Mouse (Mus musculus) midbrain, embryonic 16.5 days (tissue): ENCODE data around the gene Kcnma1. TPM values are rescaled to one million over a fixed set of nuclear protein-coding genes. Genes with fewer than 3 reads are reported as not detected.
A peak's percentile ranks its signal among the peaks of the same experiment; 100 is the strongest.

Source experiments
- ATAC-seq: fragments of 200-750 bp; cut with Nextera tagmentation; 2 replicates; pipeline ENCODE4 v1.8.0; 2017; ENCODE audit warnings: moderate TSS enrichment
- H3K27ac ChIP-seq: fragments of 300-500 bp; sonication (generic); 2 replicates; pipeline ENCODE4 v1.5.1; 2014; ENCODE audit warnings: mild to moderate bottlenecking, low read length, mixed read lengths
- H3K27me3 ChIP-seq: fragments of 300-500 bp; sonication (generic); 2 replicates; pipeline ENCODE4 v1.6.1; 2014; ENCODE audit warnings: low read depth, low read length, mixed read lengths; ENCODE audit not compliant: control insufficient read depth, insufficient read depth
- H3K36me3 ChIP-seq: fragments of 300-500 bp; sonication (generic); 2 replicates; pipeline ENCODE4 v1.6.1; 2014; ENCODE audit warnings: mild to moderate bottlenecking, low read length, moderate library complexity, mixed read lengths; ENCODE audit not compliant: control insufficient read depth, insufficient read depth
- H3K4me1 ChIP-seq: fragments of 300-500 bp; sonication (generic); 2 replicates; pipeline ENCODE4 v1.6.1; 2014; ENCODE audit warnings: mild to moderate bottlenecking, low read length, mixed read lengths; ENCODE audit not compliant: control insufficient read depth, insufficient read depth
- H3K4me2 ChIP-seq: fragments of 300-500 bp; sonication (generic); 2 replicates; pipeline ENCODE4 v1.6.1; 2014; ENCODE audit warnings: mild to moderate bottlenecking, low read length, mixed read lengths
- H3K4me3 ChIP-seq: fragments of 300-500 bp; sonication (generic); 2 replicates; pipeline ENCODE4 v1.5.1; 2014; ENCODE audit warnings: low read depth, mild to moderate bottlenecking, low read length, moderate library complexity, mixed read lengths
- H3K9ac ChIP-seq: fragments of 300-500 bp; sonication (generic); 2 replicates; pipeline ENCODE4 v1.6.1; 2014; ENCODE audit warnings: low read depth, low read length, mixed read lengths
- H3K9me3 ChIP-seq: fragments of 300-500 bp; sonication (generic); replicated peaks from 2 replicates; pipeline ENCODE4 v1.6.1; 2014; ENCODE audit warnings: mild to moderate bottlenecking, low read length, mixed read lengths; ENCODE audit not compliant: control insufficient read depth, poor library complexity, severe bottlenecking
- WGBS: fragments of 180-500 bp; shearing (Covaris S2); extraction: QIAGEN DNeasy Blood & Tissue Kit; methylation state at CpG from one replicate; pipeline ENCODE4 v1.1.7; 2014; 5-methylcytosine and 5-hydroxymethylcytosine counted together
- polyA plus RNA-seq: library from polyadenylated mRNA; unstranded; fragments of >200 nt; fragmentation: Nextera tagmentation; extraction: Ambion mirVana; gene quantifications from 2 replicates; pipeline ENCODE4 v1.2.1, GENCODE M21; 2015

The Kcnma1 gene
- polyA plus RNA-seq, 1 experiment from 2014 or later, result 18.4 TPM

DNA sequence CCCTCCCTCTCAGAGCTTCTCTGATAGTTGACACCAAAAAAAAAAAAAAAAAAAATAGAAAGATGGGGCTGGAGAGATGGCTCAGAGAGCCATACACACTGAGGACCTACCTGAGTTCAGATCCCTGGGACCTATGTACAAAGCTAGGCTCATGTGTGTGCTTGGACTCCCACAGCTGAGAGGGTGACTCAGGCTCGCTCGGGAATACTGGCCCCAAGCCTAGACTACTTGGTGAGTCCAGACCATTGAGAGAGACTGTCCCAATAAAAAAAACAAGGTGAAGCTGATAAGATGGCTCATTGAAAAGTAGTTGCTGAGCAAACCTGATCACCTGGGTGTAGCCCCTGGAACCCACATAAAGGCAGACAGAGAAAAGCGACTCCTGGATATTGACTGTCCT lies 18.5 kb downstream of the Kcnma1 start:
- Histone ChIP-seq H3K27ac (no peak overlapping the region), H3K4me3 (no peak overlapping the region), H3K4me1 (no peaks in the 10 kb centered on the region), H3K36me3 (no peaks in the 10 kb centered on the region), H3K4me2 (no peak overlapping the region), H3K9me3 (no peaks in the 10 kb centered on the region), H3K9ac (no peak overlapping the region), H3K27me3 (no peaks in the 10 kb centered on the region)
- ATAC-seq, result no peak
- WGBS, result 84% methylated on average over 3 of the region's 3 CpGs

DNA sequence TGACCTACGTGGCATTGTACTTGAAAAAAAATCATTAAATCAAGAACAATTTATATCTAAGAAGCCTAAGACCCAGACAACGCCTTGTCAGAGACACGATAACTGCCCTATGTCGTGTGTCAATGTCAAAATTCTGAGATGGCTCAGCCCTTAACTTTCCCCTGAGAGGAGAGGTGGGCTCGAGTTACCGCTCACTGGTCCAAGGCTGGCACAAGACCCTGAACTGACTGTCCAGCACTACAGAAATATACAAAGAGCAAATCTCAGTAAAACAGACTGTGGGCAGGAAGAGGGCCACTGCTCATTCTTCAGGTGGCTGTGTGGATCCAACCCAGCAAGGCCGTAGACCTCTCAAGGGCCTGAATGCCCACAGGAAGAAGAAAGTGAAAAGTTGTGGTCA lies 23.4 kb downstream of the Kcnma1 start:
- ATAC-seq, result no peak
- H3K27ac ChIP-seq, result no peak overlapping the region
- no peak overlapping the region for H3K4me3 ChIP-seq
- H3K36me3 ChIP-seq, result no peaks in the 10 kb centered on the region
- no peaks in the 10 kb centered on the region for H3K27me3 ChIP-seq
- no peak overlapping the region for H3K4me2 ChIP-seq
- 89% methylated on average over 7 of the region's 7 CpGs for WGBS
- peaks cover 3% of the 10 kb centered on the region; the same call in 1 of the 2 replicates for H3K4me1 ChIP-seq
- no peak overlapping the region for H3K9ac ChIP-seq
- no peaks in the 10 kb centered on the region for H3K9me3 ChIP-seq

DNA sequence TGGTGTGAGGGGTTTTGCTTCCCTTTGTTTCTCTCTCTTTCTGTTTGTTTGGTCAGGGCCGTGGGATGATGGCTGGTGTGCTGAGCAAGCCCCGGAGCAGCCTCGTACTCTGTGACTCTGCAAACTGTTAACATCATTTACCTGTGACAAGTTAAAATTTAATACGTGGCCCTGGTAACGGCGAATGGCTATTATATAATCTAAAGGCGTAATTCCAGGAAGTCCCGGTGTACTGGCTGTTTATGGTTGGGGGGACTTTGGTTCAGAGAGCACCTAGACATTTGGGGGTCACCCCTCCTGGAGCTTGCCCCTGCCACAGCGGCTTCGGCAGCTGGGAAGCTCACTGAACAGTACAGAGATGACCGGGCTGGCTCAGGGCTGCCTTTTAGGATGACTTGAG lies 24.6 kb downstream of the Kcnma1 start:
- 0 out of 2 replicates have a peak overlapping the region, but pooled peaks have one; percentile 36 for H3K27ac ChIP-seq

DNA sequence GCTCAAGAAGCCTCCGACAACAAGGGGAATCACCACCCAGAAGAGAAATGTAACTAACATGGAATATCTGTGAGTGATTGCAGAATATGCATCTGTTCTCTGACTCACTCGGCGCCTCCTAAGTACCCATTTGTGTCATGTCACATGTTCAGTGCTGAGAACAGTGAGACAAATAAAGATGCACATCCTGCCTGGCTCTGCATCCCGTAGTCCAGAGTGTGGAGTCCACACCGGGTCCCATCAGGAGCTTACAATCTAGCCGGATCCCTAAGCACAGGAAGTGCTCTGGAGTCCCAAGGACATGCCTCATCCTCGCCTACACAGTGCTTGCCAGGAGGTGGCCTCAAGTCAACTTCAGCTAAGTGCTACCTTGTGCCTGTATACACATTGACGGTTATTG lies 32.1 kb downstream of the Kcnma1 start:
- no peaks in the 10 kb centered on the region for H3K27me3 ChIP-seq
- WGBS, result 88% methylated on average over 8 of the region's 8 CpGs
- H3K9me3 ChIP-seq, result no peaks in the 10 kb centered on the region
- no peak overlapping the region for H3K27ac ChIP-seq
- no peak overlapping the region for H3K9ac ChIP-seq
- H3K4me3 ChIP-seq, result no peak overlapping the region
- no peak overlapping the region for H3K4me2 ChIP-seq
- H3K4me1 ChIP-seq, result no peaks in the 10 kb centered on the region
- ATAC-seq, result no peak
- H3K36me3 ChIP-seq, result no peaks in the 10 kb centered on the region

More for the DNA sequence above, 24.6 kb downstream of the Kcnma1 start:
- no peak overlapping the region for H3K4me3 ChIP-seq
- WGBS, result 79% methylated on average over 11 of the region's 11 CpGs
- no peaks in the 10 kb centered on the region for H3K27me3 ChIP-seq
- H3K4me2 ChIP-seq, result no peak overlapping the region
- no peaks in the 10 kb centered on the region for H3K36me3 ChIP-seq
- H3K4me1 ChIP-seq, result peaks cover 3% of the 10 kb centered on the region; the same call in 1 of the 2 replicates
- no peak overlapping the region for H3K9ac ChIP-seq
- ATAC-seq, result no peak
- H3K9me3 ChIP-seq, result no peaks in the 10 kb centered on the region

DNA sequence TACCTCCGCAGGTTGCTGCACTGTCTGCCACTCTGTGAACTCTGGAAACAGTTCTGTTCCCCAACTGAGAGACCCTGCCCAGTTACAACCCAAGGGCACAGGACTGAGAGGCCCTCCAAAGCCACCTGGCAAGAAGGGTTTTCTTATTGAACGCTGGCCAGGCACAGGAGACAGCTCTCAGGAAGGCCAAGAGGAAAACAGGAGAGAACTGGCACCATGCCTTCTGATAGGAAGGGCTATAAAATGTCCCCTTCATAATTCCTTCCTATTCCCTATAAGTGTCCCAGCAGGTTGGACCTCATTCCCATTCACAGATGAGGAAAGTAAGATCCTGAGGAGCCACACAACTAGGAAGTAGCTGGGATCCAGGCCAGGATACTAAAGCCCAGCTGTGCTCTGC lies 39.6 kb downstream of the Kcnma1 start:
- ATAC-seq, result no peak
- H3K36me3 ChIP-seq, result no peaks in the 10 kb centered on the region
- no peak overlapping the region for H3K9ac ChIP-seq
- no peak overlapping the region for H3K4me3 ChIP-seq
- H3K4me2 ChIP-seq, result no peak overlapping the region
- no peaks in the 10 kb centered on the region for H3K4me1 ChIP-seq
- no peaks in the 10 kb centered on the region for H3K9me3 ChIP-seq
- no peaks in the 10 kb centered on the region for H3K27me3 ChIP-seq
- H3K27ac ChIP-seq, result no peak overlapping the region
- WGBS, result 93% methylated on average over 2 of the region's 2 CpGs

DNA sequence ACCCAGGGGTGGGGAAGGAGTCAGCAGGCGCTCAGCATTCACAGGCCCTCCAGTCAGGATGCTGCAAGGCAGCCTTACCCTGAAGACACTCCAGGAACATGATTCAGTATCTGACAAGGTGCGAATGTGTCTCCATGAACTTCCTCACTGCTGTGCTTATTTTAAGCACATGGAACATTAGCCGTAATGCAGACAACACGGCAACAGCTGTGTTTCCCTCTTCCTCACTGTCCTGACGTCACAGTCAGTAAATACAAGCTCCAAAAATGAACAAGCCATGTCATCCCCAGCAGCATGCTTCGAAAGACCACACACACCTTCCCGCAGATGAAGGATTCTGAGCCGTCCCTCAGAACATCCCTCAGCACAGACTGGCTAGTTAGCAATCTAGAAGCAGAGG lies 47.8 kb downstream of the Kcnma1 start:
- Histone ChIP-seq H3K9me3 (no peaks in the 10 kb centered on the region), H3K36me3 (no peaks in the 10 kb centered on the region), H3K4me1 (no peaks in the 10 kb centered on the region), H3K9ac (no peak overlapping the region), H3K27ac (no peak overlapping the region), H3K4me2 (no peak overlapping the region), H3K27me3 (no peaks in the 10 kb centered on the region), H3K4me3 (no peak overlapping the region)
- 81% methylated on average over 8 of the region's 8 CpGs for WGBS
- no peak for ATAC-seq

DNA sequence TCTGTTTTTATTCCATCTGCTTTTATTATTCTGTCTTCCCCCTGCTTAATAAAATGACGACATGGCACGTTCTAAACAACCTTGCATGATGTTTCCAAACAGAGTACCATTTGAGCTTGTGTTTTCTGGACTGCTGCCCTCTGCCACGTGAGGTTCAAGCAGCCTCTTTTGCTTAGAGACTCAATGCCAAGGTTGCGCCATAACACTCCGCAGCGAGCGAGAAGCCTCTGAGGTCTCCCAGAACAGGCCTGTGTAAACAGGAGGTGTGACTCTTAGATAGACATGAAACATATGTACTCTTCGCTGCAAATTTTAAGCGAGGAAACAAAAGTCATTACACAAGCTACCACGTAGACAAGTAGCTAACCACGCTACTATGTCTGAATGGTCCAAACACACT lies 55.2 kb downstream of the Kcnma1 start:
- H3K27ac ChIP-seq, result no peak overlapping the region
- H3K4me3 ChIP-seq, result no peak overlapping the region
- no peaks in the 10 kb centered on the region for H3K9me3 ChIP-seq
- no peaks in the 10 kb centered on the region for H3K27me3 ChIP-seq
- no peaks in the 10 kb centered on the region for H3K36me3 ChIP-seq
- no peak overlapping the region for H3K9ac ChIP-seq
- H3K4me2 ChIP-seq, result no peak overlapping the region
- H3K4me1 ChIP-seq, result no peaks in the 10 kb centered on the region
- no peak for ATAC-seq
- WGBS, result 89% methylated on average over 11 of the region's 11 CpGs

DNA sequence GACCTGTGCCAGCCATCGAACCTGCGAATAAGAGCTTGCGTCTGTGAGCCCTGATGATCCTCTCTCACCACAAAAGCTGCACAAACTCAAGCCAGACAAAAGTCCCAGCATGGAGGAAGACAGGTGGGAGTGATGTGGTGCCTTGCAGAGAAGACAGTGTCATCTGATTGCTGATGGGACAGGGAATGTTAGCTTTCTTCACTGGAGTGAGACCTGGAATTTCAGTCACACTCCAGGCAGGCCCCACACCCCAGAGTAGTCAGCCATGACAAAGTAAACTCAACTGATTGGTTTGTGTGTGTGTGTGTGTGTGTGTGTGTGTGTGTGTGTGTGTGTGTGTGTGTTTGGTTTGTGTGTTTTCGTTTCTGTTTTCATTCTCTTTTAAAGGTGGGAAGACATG lies 57.0 kb downstream of the Kcnma1 start:
- no peaks in the 10 kb centered on the region for H3K36me3 ChIP-seq
- H3K4me2 ChIP-seq, result no peak overlapping the region
- no peaks in the 10 kb centered on the region for H3K4me1 ChIP-seq
- no peak for ATAC-seq
- no peak overlapping the region for H3K9ac ChIP-seq
- H3K4me3 ChIP-seq, result no peak overlapping the region
- no peaks in the 10 kb centered on the region for H3K9me3 ChIP-seq
- WGBS, result 83% methylated on average over 4 of the region's 4 CpGs
- H3K27me3 ChIP-seq, result no peaks in the 10 kb centered on the region
- no peak overlapping the region for H3K27ac ChIP-seq

DNA sequence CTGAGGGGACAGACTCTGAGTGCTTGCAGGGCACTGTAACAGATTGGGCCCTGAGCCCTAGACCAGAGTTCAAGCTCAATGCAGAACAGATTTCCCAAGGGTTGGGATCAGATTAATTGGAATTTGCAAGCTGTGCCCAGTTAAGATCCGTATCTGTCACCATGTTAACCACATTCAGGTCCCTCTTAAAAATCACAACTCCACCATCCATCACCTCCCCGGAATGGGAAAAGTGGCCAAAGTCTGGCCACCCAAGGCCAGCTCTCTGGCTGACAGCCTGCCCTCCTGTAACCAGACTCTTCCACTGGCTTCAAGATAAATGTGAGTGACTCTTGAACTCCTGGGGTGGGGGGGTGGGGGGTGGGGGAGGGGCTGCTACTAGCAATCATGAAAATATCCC lies 70.4 kb downstream of the Kcnma1 start:
- Histone ChIP-seq H3K4me1 (no peaks in the 10 kb centered on the region), H3K9me3 (no peaks in the 10 kb centered on the region), H3K36me3 (no peaks in the 10 kb centered on the region), H3K4me3 (no peak overlapping the region), H3K27me3 (no peaks in the 10 kb centered on the region), H3K27ac (no peak overlapping the region), H3K4me2 (no peak overlapping the region), H3K9ac (no peak overlapping the region)
- ATAC-seq, result no peak
- WGBS, result 78% methylated on average over 2 of the region's 2 CpGs

DNA sequence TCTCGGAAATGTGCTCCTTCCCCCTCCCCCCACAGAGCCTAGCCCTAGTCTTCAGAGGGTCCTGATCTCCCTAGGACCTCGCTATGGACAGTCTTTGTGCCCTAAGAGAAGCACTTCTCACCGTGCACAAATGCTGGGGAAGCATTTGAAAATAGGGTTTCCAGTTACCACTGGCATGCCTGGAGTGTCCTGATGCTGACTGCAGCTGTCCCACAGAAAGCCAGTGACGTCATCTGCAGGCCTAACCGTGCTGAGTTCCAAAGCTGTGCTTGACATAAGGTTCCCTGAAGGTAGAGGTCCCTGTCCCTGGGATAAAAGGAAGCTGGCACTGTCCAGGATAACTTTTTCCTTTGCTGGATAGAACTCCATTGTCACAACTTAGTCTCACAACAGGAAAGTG lies 71.1 kb downstream of the Kcnma1 start:
- Histone ChIP-seq H3K4me2 (no peak overlapping the region), H3K9ac (no peak overlapping the region), H3K9me3 (no peaks in the 10 kb centered on the region), H3K4me1 (no peaks in the 10 kb centered on the region), H3K4me3 (no peak overlapping the region), H3K36me3 (no peaks in the 10 kb centered on the region), H3K27me3 (no peaks in the 10 kb centered on the region), H3K27ac (no peak overlapping the region)
- no peak for ATAC-seq
- WGBS, result 55% methylated on average over 5 of the region's 5 CpGs
